Mouse (Mus musculus) cerebellum, adult 11 months (tissue): Measurements from ENCODE around the gene Olfr1324.
"Not testable (repeated sequence)": the region's sequence is repeated elsewhere in the genome, so short reads cannot be mapped to it uniquely, and the experiment has no call there.

Source experiments
- DNase-seq: peaks from one replicate; pipeline ENCODE4 v3.0.0; 2022

Gene Olfr1324

GRCm38 (mm10) chrX:50428398-50428797 is at the start of gene Olfr1324:
TSS of gene Olfr1324 (minus strand) at chrX:50428498.
- DNase-seq = no peak

- not testable (repeated sequence) for DNase-seq
Observed at GRCm38 (mm10) chrX:50470341-50470740, 42.0 kb upstream of the Olfr1324 start.

- DNase-seq = no peak
Observed at GRCm38 (mm10) chrX:50456136-50456535, 27.8 kb upstream of the Olfr1324 start.

- DNase-seq = no peak
Observed at GRCm38 (mm10) chrX:50443352-50443751, 15.1 kb upstream of the Olfr1324 start.

- no peak for DNase-seq
Observed at GRCm38 (mm10) chrX:50442696-50443095, 14.4 kb upstream of the Olfr1324 start.

- DNase-seq = no peak
Observed at GRCm38 (mm10) chrX:50432499-50432898, 4.2 kb upstream of the Olfr1324 start.

GRCm38 (mm10) chrX:50427712-50428328 is 478 bp downstream of the Olfr1324 start:
- DNase-seq = no peak

GRCm38 (mm10) chrX:50425899-50426436 is 2.3 kb downstream of the Olfr1324 start:
- peak; percentile 60 for DNase-seq

- not testable (repeated sequence) for DNase-seq
Observed at GRCm38 (mm10) chrX:50410361-50410760, 17.9 kb downstream of the Olfr1324 start.

GRCm38 (mm10) chrX:50390616-50391015 is 37.7 kb downstream of the Olfr1324 start:
- DNase-seq = not testable (repeated sequence)

GRCm38 (mm10) chrX:50374978-50375377 is 53.3 kb downstream of the Olfr1324 start:
- DNase-seq = no peak
